Mouse (Mus musculus): ENCODE measurements around the gene Prune2. TPM values are rescaled to one million over a fixed set of nuclear protein-coding genes. Genes with fewer than 3 reads are reported as not detected.

Gene Prune2
- polyA plus RNA-seq, 1 experiment, result 61.8 TPM

DNA sequence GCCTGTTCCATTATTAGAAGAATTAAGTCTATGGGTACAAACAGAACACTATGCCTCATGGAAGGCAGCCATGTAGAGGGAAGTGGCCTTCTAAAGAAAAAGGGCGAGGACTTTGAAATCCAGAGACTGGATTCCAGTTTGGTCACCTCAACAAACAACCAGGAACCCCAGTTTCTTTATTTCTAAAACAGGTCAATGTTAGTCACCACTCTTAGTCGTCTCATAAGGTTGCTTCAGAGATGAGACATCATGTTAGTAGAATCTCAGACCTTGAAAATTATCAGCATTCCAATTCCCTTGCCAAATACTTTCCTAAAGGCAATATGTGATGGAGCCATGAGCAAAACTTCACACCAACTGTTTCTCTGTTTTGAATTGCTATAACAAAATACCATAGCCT lies 6.6 kb upstream of the Prune2 start:
- H3ac ChIP-seq (ENCODE audit: control insufficient read depth, insufficient read length), result no peak overlapping the region
- TF ChIP-seq TCF3 (IDR thresholded peaks at IDR 0.05; ENCODE audit: insufficient read length, low read depth), result no peak
- no peak for TF ChIP-seq TCF12 (IDR thresholded peaks at IDR 0.05; ENCODE audit: insufficient read depth, poor library complexity, severe bottlenecking)
- TF ChIP-seq REST (IDR thresholded peaks at IDR 0.05; ENCODE audit: insufficient read depth, insufficient read length), result no peak
- no peak for TF ChIP-seq USF1 (IDR thresholded peaks at IDR 0.05; ENCODE audit: low read depth)
- TF ChIP-seq MAX (IDR thresholded peaks at IDR 0.05; ENCODE audit: low read depth), result no peak
- no peak for TF ChIP-seq POLR2AphosphoS2 (IDR thresholded peaks at IDR 0.05; ENCODE audit: insufficient read length, low read depth)
- no peaks in the 10 kb centered on the region for H3K79me2 ChIP-seq (ENCODE audit: control insufficient read depth, insufficient read depth)
- no peaks in the 10 kb centered on the region for H3K27me3 ChIP-seq (ENCODE audit: control insufficient read depth, insufficient read depth, insufficient read length)
- H3K4me3 ChIP-seq, result no peak overlapping the region
- peak overlapping the region; percentile 49 for H3K4me2 ChIP-seq (ENCODE audit: low read depth)
- no peaks in the 10 kb centered on the region for H3K36me3 ChIP-seq (ENCODE audit: control insufficient read depth, insufficient read depth)

DNA sequence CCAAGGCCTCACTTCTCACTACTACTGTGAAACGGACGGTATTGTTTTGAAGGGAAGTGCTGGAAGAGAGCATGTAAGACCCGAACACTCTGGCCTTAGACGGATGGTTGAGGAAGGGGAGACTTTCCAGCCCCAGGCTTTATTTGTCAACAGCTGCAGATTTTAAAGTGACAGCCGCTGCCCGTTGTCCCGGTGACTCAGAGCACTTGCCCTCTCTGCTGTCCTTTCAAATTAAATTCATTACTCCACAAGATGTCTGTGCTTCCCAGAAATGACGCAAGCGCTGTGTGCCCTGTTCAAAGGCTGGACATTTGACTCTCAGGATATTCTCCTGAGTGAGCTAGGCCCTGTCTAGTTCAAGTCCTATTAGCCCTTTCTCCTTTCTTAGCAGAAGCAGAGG lies 5.9 kb upstream of the Prune2 start:
- Histone ChIP-seq H3K79me2 (ENCODE audit: control insufficient read depth, insufficient read depth) (no peaks in the 10 kb centered on the region), H3K4me3 (no peak overlapping the region), H3K4me2 (ENCODE audit: low read depth) (peak overlapping the region; percentile 77), H3K36me3 (ENCODE audit: control insufficient read depth, insufficient read depth) (no peaks in the 10 kb centered on the region), H3K27me3 (ENCODE audit: control insufficient read depth, insufficient read depth, insufficient read length) (no peaks in the 10 kb centered on the region), H3ac (ENCODE audit: control insufficient read depth, insufficient read length) (no peak overlapping the region)
- TF ChIP-seq SRF (IDR thresholded peaks at IDR 0.05; ENCODE audit: control insufficient read depth, insufficient read length, low read depth) (no peak), MAX (IDR thresholded peaks at IDR 0.05; ENCODE audit: low read depth) (no peak), POLR2AphosphoS2 (IDR thresholded peaks at IDR 0.05; ENCODE audit: insufficient read length, low read depth) (no peak), TCF3 (IDR thresholded peaks at IDR 0.05; ENCODE audit: insufficient read length, low read depth) (no peak), MYOG (IDR thresholded peaks at IDR 0.05; ENCODE audit: control insufficient read depth in 1 of 3, insufficient read depth in 1 of 3, insufficient read length in 2 of 3, low read depth in 2 of 3) (peak in 2 of 3 experiments; percentile 71 to 82), POLR2A (IDR thresholded peaks at IDR 0.05; ENCODE audit: insufficient read length, low read depth) (no peak), TCF12 (IDR thresholded peaks at IDR 0.05; ENCODE audit: insufficient read depth, poor library complexity, severe bottlenecking) (peak; percentile 74), USF1 (IDR thresholded peaks at IDR 0.05; ENCODE audit: low read depth) (no peak), MYOD1 (IDR thresholded peaks at IDR 0.05; ENCODE audit: control insufficient read depth in 1 of 3, insufficient read length in 2 of 3, low read depth in 2 of 3) (peak; percentile 7 to 78 (median 47)), E2F4 (IDR thresholded peaks at IDR 0.05; ENCODE audit: insufficient read depth) (no peak), CEBPB (IDR thresholded peaks at IDR 0.05; ENCODE audit: insufficient read depth, poor library complexity, severe bottlenecking) (peak; percentile 90)

DNA sequence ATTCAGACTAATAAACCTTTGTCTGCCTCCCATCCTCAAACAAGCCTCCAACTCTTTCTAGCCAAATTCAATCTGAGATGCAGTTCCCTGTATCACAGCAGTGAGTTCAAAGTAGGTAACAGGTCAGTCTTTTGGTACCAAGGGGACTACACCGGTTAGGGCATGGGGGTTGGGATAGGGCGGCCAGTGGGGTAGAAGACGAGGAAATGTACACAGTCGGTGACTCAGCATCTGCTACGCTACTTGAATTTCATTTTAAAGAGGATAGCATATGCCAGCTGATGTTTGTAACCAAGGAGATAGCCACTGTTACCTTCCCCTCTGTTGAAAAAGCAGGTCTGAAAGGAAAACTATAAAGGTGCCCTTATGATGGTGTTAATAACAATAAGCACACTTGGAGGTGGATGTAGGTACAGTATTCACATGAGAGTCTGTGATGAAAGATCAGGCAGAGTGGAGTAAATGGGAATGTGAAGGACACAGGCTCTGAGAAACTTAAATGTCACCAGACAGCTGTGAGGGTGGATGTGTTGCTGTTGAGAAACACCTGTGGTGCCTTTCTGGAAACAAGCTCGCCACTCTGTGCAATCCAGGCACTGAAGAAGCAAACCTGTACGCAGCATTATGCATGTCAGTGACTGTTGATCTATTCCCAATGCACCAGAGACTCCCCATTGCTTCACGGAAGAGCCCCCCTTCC lies 5.1 kb upstream of the Prune2 start:
- Histone ChIP-seq H3K36me3 (ENCODE audit: control insufficient read depth, insufficient read depth) (no peaks in the 10 kb centered on the region), H3K4me2 (ENCODE audit: low read depth) (peak overlapping the region; percentile 77), H3K4me3 (no peak overlapping the region), H3K79me2 (ENCODE audit: control insufficient read depth, insufficient read depth) (no peaks in the 10 kb centered on the region), H3K27me3 (ENCODE audit: control insufficient read depth, insufficient read depth, insufficient read length) (no peaks in the 10 kb centered on the region), H3ac (ENCODE audit: control insufficient read depth, insufficient read length) (no peak overlapping the region)
- TF ChIP-seq SRF (IDR thresholded peaks at IDR 0.05; ENCODE audit: control insufficient read depth, insufficient read length, low read depth) (no peak), MYOD1 (IDR thresholded peaks at IDR 0.05; ENCODE audit: control insufficient read depth in 1 of 3, insufficient read length in 2 of 3, low read depth in 2 of 3) (peak in 2 of 3 experiments; percentile 10 to 62), MAX (IDR thresholded peaks at IDR 0.05; ENCODE audit: low read depth) (no peak), MYOG (IDR thresholded peaks at IDR 0.05; ENCODE audit: control insufficient read depth in 1 of 3, insufficient read depth in 1 of 3, insufficient read length in 2 of 3, low read depth in 2 of 3) (peak in 1 of 3 experiments; percentile 40)

DNA sequence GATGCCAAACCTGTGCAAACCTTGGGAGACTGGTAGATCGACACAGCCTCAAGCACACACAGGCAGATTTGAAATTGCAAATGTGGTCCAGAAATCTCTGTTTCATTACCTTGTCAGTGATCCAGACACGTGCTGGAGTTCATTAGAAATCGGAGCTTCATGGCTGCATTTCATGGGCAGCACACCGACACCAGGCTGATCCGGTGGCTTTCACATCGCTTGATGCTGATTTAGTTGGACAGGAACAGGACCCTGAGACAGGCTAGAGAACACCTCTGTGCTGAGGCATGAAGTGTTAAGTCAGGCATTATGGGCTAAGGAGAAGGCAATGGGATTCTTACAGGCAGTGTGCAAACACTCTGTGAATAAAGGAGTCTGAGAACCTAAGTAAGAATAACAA lies 1.2 kb upstream of the Prune2 start:
- H3K27me3 ChIP-seq (ENCODE audit: control insufficient read depth, insufficient read depth, insufficient read length), result no peaks in the 10 kb centered on the region
- H3K4me3 ChIP-seq, result no peak overlapping the region

DNA sequence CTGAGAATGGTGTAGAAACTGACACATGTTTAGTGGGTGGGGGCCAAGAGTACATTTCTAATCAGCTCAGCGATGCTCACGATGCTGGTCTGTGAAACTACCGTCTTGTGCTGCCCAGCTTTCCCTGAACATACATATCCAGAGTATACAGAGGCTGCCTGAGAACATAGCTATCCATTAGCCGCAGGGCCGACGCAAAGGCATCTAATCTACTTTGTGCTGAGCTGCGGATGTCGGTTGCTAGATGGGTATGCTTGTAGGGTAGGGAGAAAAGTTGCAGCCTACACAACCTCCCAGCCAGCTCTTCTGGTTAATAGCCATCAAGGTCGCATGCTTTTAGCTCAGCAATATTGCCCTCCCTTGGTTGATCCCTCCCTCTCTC lies 696 bp upstream of the Prune2 start:
- Histone ChIP-seq H3ac (ENCODE audit: control insufficient read depth, insufficient read length) (no peak overlapping the region), H3K79me2 (ENCODE audit: control insufficient read depth, insufficient read depth) (peaks cover 37% of the 10 kb centered on the region), H3K27me3 (ENCODE audit: control insufficient read depth, insufficient read depth, insufficient read length) (no peaks in the 10 kb centered on the region), H3K4me2 (ENCODE audit: low read depth) (peak overlapping the region; percentile 65), H3K36me3 (ENCODE audit: control insufficient read depth, insufficient read depth) (no peaks in the 10 kb centered on the region), H3K4me3 (no peak overlapping the region)
- no peak for TF ChIP-seq USF1 (IDR thresholded peaks at IDR 0.05; ENCODE audit: low read depth)
- TF ChIP-seq MYOG (IDR thresholded peaks at IDR 0.05; ENCODE audit: control insufficient read depth in 1 of 3, insufficient read depth in 1 of 3, insufficient read length in 2 of 3, low read depth in 2 of 3), result no peak
- no peak for TF ChIP-seq POLR2AphosphoS2 (IDR thresholded peaks at IDR 0.05; ENCODE audit: insufficient read length, low read depth)

More for the DNA sequence above, 1.2 kb upstream of the Prune2 start:
- Histone ChIP-seq H3K4me2 (ENCODE audit: low read depth) (no peak overlapping the region), H3ac (ENCODE audit: control insufficient read depth, insufficient read length) (no peak overlapping the region), H3K79me2 (ENCODE audit: control insufficient read depth, insufficient read depth) (peaks cover 33% of the 10 kb centered on the region), H3K36me3 (ENCODE audit: control insufficient read depth, insufficient read depth) (no peaks in the 10 kb centered on the region)
- TF ChIP-seq POLR2A (IDR thresholded peaks at IDR 0.05; ENCODE audit: insufficient read length, low read depth), result no peak
- TF ChIP-seq TCF12 (IDR thresholded peaks at IDR 0.05; ENCODE audit: insufficient read depth, poor library complexity, severe bottlenecking), result no peak
- no peak for TF ChIP-seq TCF3 (IDR thresholded peaks at IDR 0.05; ENCODE audit: insufficient read length, low read depth)
- TF ChIP-seq SRF (IDR thresholded peaks at IDR 0.05; ENCODE audit: control insufficient read depth, insufficient read length, low read depth), result no peak
- no peak for TF ChIP-seq USF1 (IDR thresholded peaks at IDR 0.05; ENCODE audit: low read depth)
- no peak for TF ChIP-seq POLR2AphosphoS2 (IDR thresholded peaks at IDR 0.05; ENCODE audit: insufficient read length, low read depth)
- TF ChIP-seq MAX (IDR thresholded peaks at IDR 0.05; ENCODE audit: low read depth), result no peak
- no peak for TF ChIP-seq E2F4 (IDR thresholded peaks at IDR 0.05; ENCODE audit: insufficient read depth)
- no peak for TF ChIP-seq CEBPB (IDR thresholded peaks at IDR 0.05; ENCODE audit: insufficient read depth, poor library complexity, severe bottlenecking)
- no peak for TF ChIP-seq MYOG (IDR thresholded peaks at IDR 0.05; ENCODE audit: control insufficient read depth in 1 of 3, insufficient read depth in 1 of 3, insufficient read length in 2 of 3, low read depth in 2 of 3)

Data from myocyte (in vitro differentiated cells).